Mouse (Mus musculus): ENCODE measurements around the gene Efcab2. TPM values are rescaled to one million over a fixed set of nuclear protein-coding genes. Genes with fewer than 3 reads are reported as not detected.

Efcab2 gene
- polyA plus RNA-seq, 1 experiment from 2014 or later, result 16.6 TPM

DNA sequence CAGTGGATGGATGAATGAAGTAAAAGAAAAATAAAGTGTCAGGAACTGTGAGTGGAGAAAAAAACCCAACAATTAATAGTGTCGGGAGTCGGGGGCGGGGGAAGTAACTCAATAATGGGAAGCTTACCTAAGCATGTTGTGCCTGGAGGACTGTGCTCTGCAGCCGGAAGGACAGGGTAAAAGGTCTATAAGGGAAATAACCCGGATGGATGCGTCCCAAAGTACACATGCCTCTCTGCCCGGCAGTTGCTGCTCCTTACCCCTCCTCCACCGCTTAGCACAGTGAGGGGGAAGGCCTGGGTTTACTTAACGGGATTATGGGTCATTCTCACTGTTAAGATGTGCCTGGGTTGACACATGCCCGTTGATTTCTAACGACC is 36.6 kb upstream of the Efcab2 start:
- Histone ChIP-seq H3K27ac (replicated peaks in 1 of 2; ENCODE audit: control insufficient read depth in 1 of 2, insufficient read depth in 1 of 2, low read depth in 2 of 2, low read length in 2 of 2) (peak overlapping the region; percentile 90 to 98), H3K4me1 (ENCODE audit: control insufficient read depth in 2 of 2, insufficient read depth in 2 of 2, low read length in 2 of 2) (peaks cover 4 to 17% of the 10 kb centered on the region in 2 experiments; a peak in 3 of 4 replicates), H3K4me3 (ENCODE audit: control insufficient read depth in 1 of 2, insufficient read depth in 1 of 2, low read depth in 1 of 2, low read length in 2 of 2) (peak overlapping the region; percentile 46 to 63), H3K4me2 (ENCODE audit: low read length) (peak overlapping the region; percentile 82), H3K27me3 (ENCODE audit: control insufficient read depth, insufficient read depth, low read length) (no peaks in the 10 kb centered on the region), H3K9ac (ENCODE audit: low read length) (peak overlapping the region; percentile 74), H3K36me3 (ENCODE audit: control insufficient read depth, insufficient read depth, low read length) (no peaks in the 10 kb centered on the region), H3K9me3 (ENCODE audit: control insufficient read depth, low read length) (no peaks in the 10 kb centered on the region)
- WGBS, result under 1% methylated on average over 11 of the region's 11 CpGs
- ATAC-seq (ENCODE audit: insufficient number of reproducible peaks, insufficient read depth, low FRiP score, low read depth), result peak; percentile 56

DNA sequence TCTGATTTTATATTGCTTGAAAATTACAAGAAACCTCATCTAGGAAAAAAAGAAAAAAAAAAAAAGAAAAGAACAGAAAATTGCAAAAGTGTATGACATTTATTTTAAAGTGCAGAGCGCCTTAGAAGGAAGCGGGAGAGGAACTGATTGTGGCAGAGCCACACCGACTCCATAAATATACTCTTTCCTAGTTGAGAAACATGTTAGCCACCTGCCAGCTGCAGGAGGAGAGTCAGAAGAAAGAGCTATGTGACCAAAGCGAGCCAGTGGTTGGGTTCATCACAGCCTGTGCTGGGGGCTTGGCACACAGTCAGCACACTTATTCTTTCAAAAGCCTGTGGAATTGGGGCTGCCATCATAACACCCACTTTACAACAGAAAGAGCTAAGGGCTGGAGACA is 33.2 kb upstream of the Efcab2 start:
- no peak overlapping the region for H3K4me2 ChIP-seq (ENCODE audit: low read length)
- 77% methylated on average over 4 of the region's 4 CpGs for WGBS
- H3K27me3 ChIP-seq (ENCODE audit: control insufficient read depth, insufficient read depth, low read length), result no peaks in the 10 kb centered on the region
- H3K9ac ChIP-seq (ENCODE audit: low read length), result no peak overlapping the region
- H3K4me1 ChIP-seq (ENCODE audit: control insufficient read depth in 2 of 2, insufficient read depth in 2 of 2, low read length in 2 of 2), result peaks cover 4 to 16% of the 10 kb centered on the region in 2 experiments; a peak in 3 of 4 replicates
- no peak overlapping the region for H3K4me3 ChIP-seq (ENCODE audit: control insufficient read depth in 1 of 2, insufficient read depth in 1 of 2, low read depth in 1 of 2, low read length in 2 of 2)
- ATAC-seq (ENCODE audit: insufficient number of reproducible peaks, insufficient read depth, low FRiP score, low read depth), result no peak
- no peak overlapping the region for H3K27ac ChIP-seq (replicated peaks in 1 of 2; ENCODE audit: control insufficient read depth in 1 of 2, insufficient read depth in 1 of 2, low read depth in 2 of 2, low read length in 2 of 2)
- H3K9me3 ChIP-seq (ENCODE audit: control insufficient read depth, low read length), result no peaks in the 10 kb centered on the region
- H3K36me3 ChIP-seq (ENCODE audit: control insufficient read depth, insufficient read depth, low read length), result no peaks in the 10 kb centered on the region

DNA sequence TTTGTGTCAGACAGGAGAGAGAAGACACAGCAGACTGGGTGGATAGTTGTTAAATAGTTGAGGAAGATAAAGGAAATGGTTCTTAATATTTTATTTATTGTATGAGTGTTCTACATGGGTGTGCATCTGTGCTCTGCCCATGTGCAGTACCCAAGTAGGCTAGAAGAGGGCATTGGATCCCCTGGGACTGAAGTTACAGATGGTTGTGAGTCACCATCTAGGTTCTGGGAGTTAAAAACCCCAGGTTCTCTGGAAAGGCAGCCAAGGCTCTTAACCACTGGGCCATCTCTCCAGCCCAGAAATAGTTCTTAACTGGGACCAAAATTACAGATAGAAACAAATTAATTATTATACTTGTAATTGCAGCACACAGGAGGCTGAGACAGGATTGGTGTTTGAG is 30.5 kb upstream of the Efcab2 start:
- Histone ChIP-seq H3K4me2 (ENCODE audit: low read length) (no peak overlapping the region), H3K27ac (replicated peaks in 1 of 2; ENCODE audit: control insufficient read depth in 1 of 2, insufficient read depth in 1 of 2, low read depth in 2 of 2, low read length in 2 of 2) (no peak overlapping the region), H3K4me1 (ENCODE audit: control insufficient read depth in 2 of 2, insufficient read depth in 2 of 2, low read length in 2 of 2) (no peaks in the 10 kb centered on the region), H3K27me3 (ENCODE audit: control insufficient read depth, insufficient read depth, low read length) (no peaks in the 10 kb centered on the region), H3K9me3 (ENCODE audit: control insufficient read depth, low read length) (no peaks in the 10 kb centered on the region), H3K4me3 (ENCODE audit: control insufficient read depth in 1 of 2, insufficient read depth in 1 of 2, low read depth in 1 of 2, low read length in 2 of 2) (no peak overlapping the region), H3K36me3 (ENCODE audit: control insufficient read depth, insufficient read depth, low read length) (no peaks in the 10 kb centered on the region), H3K9ac (ENCODE audit: low read length) (no peak overlapping the region)
- ATAC-seq (ENCODE audit: insufficient number of reproducible peaks, insufficient read depth, low FRiP score, low read depth), result no peak

DNA sequence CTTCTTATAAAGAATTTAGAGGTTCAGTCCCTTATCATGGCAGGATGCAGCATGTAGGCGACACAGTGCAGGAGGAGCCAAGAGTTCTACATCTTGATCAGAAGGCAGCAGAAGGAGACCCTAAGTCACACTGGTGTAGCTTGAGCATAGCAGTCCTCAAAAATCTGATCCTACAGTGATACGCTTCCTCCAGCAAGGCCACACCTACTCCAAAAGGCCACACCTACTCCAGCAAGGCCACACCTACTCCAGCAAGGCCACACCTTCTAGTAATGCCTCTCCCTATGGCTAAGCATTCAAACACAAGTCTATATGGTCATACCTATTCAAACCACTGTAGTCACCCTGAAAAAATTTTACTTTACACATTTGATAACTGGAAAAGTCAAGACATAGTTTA is 29.8 kb upstream of the Efcab2 start:
- H3K4me1 ChIP-seq (ENCODE audit: control insufficient read depth in 2 of 2, insufficient read depth in 2 of 2, low read length in 2 of 2), result no peaks in the 10 kb centered on the region
- H3K4me2 ChIP-seq (ENCODE audit: low read length), result no peak overlapping the region
- H3K4me3 ChIP-seq (ENCODE audit: control insufficient read depth in 1 of 2, insufficient read depth in 1 of 2, low read depth in 1 of 2, low read length in 2 of 2), result no peak overlapping the region
- WGBS, result 85% methylated on average over 2 of the region's 2 CpGs
- ATAC-seq (ENCODE audit: insufficient number of reproducible peaks, insufficient read depth, low FRiP score, low read depth), result no peak
- no peak overlapping the region for H3K27ac ChIP-seq (replicated peaks in 1 of 2; ENCODE audit: control insufficient read depth in 1 of 2, insufficient read depth in 1 of 2, low read depth in 2 of 2, low read length in 2 of 2)
- no peaks in the 10 kb centered on the region for H3K36me3 ChIP-seq (ENCODE audit: control insufficient read depth, insufficient read depth, low read length)
- no peaks in the 10 kb centered on the region for H3K27me3 ChIP-seq (ENCODE audit: control insufficient read depth, insufficient read depth, low read length)
- H3K9ac ChIP-seq (ENCODE audit: low read length), result no peak overlapping the region
- H3K9me3 ChIP-seq (ENCODE audit: control insufficient read depth, low read length), result no peaks in the 10 kb centered on the region

DNA sequence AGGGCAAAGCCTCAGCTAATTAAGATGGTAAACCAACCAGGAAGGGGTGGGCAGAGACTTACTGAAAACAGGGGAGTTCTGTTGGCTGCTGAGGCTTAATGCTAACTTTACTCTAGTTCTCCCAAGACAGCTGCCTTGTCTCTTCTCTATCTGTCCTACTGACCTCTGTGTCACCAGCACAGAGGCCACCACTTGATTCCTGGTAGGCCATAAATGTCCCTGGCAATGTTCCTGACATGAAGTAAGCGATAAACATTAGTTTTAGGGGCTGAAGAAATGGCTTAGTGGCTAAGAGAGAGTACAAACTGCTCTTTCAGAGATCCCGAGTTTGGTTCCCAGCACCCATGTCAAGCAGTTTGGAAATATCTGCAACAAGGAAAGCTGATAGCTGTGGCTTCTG is 29.0 kb upstream of the Efcab2 start:
- ATAC-seq (ENCODE audit: insufficient number of reproducible peaks, insufficient read depth, low FRiP score, low read depth), result no peak
- Histone ChIP-seq H3K4me2 (ENCODE audit: low read length) (no peak overlapping the region), H3K27ac (replicated peaks in 1 of 2; ENCODE audit: control insufficient read depth in 1 of 2, insufficient read depth in 1 of 2, low read depth in 2 of 2, low read length in 2 of 2) (no peak overlapping the region), H3K4me3 (ENCODE audit: control insufficient read depth in 1 of 2, insufficient read depth in 1 of 2, low read depth in 1 of 2, low read length in 2 of 2) (no peak overlapping the region), H3K4me1 (ENCODE audit: control insufficient read depth in 2 of 2, insufficient read depth in 2 of 2, low read length in 2 of 2) (no peaks in the 10 kb centered on the region), H3K9ac (ENCODE audit: low read length) (no peak overlapping the region), H3K27me3 (ENCODE audit: control insufficient read depth, insufficient read depth, low read length) (no peaks in the 10 kb centered on the region), H3K9me3 (ENCODE audit: control insufficient read depth, low read length) (no peaks in the 10 kb centered on the region), H3K36me3 (ENCODE audit: control insufficient read depth, insufficient read depth, low read length) (no peaks in the 10 kb centered on the region)
- WGBS, result 73% methylated on average over 2 of the region's 2 CpGs

DNA sequence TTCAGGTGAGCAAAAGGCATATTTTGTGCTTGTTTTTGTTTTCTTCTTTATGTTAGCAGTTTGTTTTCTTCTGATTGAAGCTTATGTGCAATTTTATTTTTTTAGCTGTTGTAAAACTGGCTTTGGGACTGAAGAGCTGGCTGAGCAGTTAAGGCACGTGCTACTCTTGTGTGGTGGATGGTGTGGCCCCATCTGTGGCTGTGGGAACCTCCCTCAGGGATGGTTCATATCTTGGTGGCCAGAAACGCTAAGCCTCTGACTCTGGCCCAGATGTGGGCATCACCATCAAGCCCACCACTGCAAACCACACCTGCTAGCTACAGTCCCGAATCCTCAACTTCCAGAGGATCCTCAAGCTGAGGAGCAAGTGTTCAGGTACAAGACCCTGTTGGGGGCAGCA is 27.8 kb upstream of the Efcab2 start:
- H3K27me3 ChIP-seq (ENCODE audit: control insufficient read depth, insufficient read depth, low read length), result no peaks in the 10 kb centered on the region
- WGBS, result 76% methylated on average over 3 of the region's 3 CpGs
- no peak overlapping the region for H3K4me3 ChIP-seq (ENCODE audit: control insufficient read depth in 1 of 2, insufficient read depth in 1 of 2, low read depth in 1 of 2, low read length in 2 of 2)
- H3K4me2 ChIP-seq (ENCODE audit: low read length), result no peak overlapping the region
- H3K9me3 ChIP-seq (ENCODE audit: control insufficient read depth, low read length), result no peaks in the 10 kb centered on the region
- no peak overlapping the region for H3K27ac ChIP-seq (replicated peaks in 1 of 2; ENCODE audit: control insufficient read depth in 1 of 2, insufficient read depth in 1 of 2, low read depth in 2 of 2, low read length in 2 of 2)
- H3K9ac ChIP-seq (ENCODE audit: low read length), result no peak overlapping the region
- peaks cover 0 to 5% of the 10 kb centered on the region in 2 experiments; a peak in 1 of 4 replicates for H3K4me1 ChIP-seq (ENCODE audit: control insufficient read depth in 2 of 2, insufficient read depth in 2 of 2, low read length in 2 of 2)
- no peaks in the 10 kb centered on the region for H3K36me3 ChIP-seq (ENCODE audit: control insufficient read depth, insufficient read depth, low read length)
- ATAC-seq (ENCODE audit: insufficient number of reproducible peaks, insufficient read depth, low FRiP score, low read depth), result no peak

DNA sequence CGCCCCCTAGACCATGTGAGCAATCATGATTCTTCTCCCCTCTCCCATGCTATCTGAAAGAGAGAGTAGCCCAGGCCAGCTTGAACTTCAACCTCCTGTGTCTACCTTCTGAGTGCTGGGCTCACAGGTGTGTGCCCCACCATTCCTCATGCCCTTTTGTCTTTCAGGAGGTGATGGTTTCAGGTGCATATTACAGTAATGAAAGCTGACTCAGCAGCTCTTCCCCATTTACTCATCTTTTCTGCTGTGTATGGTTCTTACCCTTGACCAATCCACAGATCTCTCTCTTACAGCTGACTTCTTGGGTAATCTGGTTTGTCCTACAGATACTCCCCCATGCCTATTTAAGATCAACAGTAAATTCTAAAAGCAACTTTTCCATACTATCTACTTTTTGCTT is 26.7 kb upstream of the Efcab2 start:
- peaks cover 0 to 5% of the 10 kb centered on the region in 2 experiments; a peak in 1 of 4 replicates for H3K4me1 ChIP-seq (ENCODE audit: control insufficient read depth in 2 of 2, insufficient read depth in 2 of 2, low read length in 2 of 2)
- H3K9me3 ChIP-seq (ENCODE audit: control insufficient read depth, low read length), result no peaks in the 10 kb centered on the region
- no peak overlapping the region for H3K4me3 ChIP-seq (ENCODE audit: control insufficient read depth in 1 of 2, insufficient read depth in 1 of 2, low read depth in 1 of 2, low read length in 2 of 2)
- no peak overlapping the region for H3K9ac ChIP-seq (ENCODE audit: low read length)
- no peaks in the 10 kb centered on the region for H3K27me3 ChIP-seq (ENCODE audit: control insufficient read depth, insufficient read depth, low read length)
- no peak for ATAC-seq (ENCODE audit: insufficient number of reproducible peaks, insufficient read depth, low FRiP score, low read depth)
- 90% methylated on average over 1 of the region's 1 CpGs for WGBS
- no peak overlapping the region for H3K4me2 ChIP-seq (ENCODE audit: low read length)
- H3K27ac ChIP-seq (replicated peaks in 1 of 2; ENCODE audit: control insufficient read depth in 1 of 2, insufficient read depth in 1 of 2, low read depth in 2 of 2, low read length in 2 of 2), result no peak overlapping the region
- H3K36me3 ChIP-seq (ENCODE audit: control insufficient read depth, insufficient read depth, low read length), result no peaks in the 10 kb centered on the region

DNA sequence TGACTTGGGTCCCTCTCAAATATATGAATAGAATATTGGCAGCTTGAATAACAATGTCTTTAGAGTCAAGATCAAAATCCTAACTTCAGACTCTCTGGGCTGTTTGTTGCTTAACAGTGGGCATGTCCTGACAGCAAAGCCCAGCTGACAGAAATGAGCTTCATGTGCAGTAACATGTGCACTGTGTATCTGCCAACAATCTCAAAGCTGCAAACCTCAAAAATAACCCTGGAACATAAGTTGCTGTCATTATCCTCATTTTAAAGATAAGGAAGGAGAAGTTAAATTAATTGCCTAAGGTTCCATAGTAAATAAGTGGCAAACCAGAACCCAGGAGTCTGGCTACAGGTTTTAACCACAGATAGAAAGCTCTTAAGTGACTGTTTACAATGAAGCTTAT is 23.7 kb upstream of the Efcab2 start:
- Histone ChIP-seq H3K4me2 (ENCODE audit: low read length) (no peak overlapping the region), H3K36me3 (ENCODE audit: control insufficient read depth, insufficient read depth, low read length) (no peaks in the 10 kb centered on the region), H3K9me3 (ENCODE audit: control insufficient read depth, low read length) (no peaks in the 10 kb centered on the region), H3K4me3 (ENCODE audit: control insufficient read depth in 1 of 2, insufficient read depth in 1 of 2, low read depth in 1 of 2, low read length in 2 of 2) (no peak overlapping the region), H3K27me3 (ENCODE audit: control insufficient read depth, insufficient read depth, low read length) (no peaks in the 10 kb centered on the region), H3K27ac (replicated peaks in 1 of 2; ENCODE audit: control insufficient read depth in 1 of 2, insufficient read depth in 1 of 2, low read depth in 2 of 2, low read length in 2 of 2) (no peak overlapping the region), H3K4me1 (ENCODE audit: control insufficient read depth in 2 of 2, insufficient read depth in 2 of 2, low read length in 2 of 2) (peaks cover 0 to 7% of the 10 kb centered on the region in 2 experiments; a peak in 1 of 4 replicates), H3K9ac (ENCODE audit: low read length) (no peak overlapping the region)
- ATAC-seq (ENCODE audit: insufficient number of reproducible peaks, insufficient read depth, low FRiP score, low read depth), result no peak
